Mouse (Mus musculus): ENCODE measurements around the gene Mcpt4. TPM values are rescaled to one million over a fixed set of nuclear protein-coding genes. Genes with fewer than 3 reads are reported as not detected.

Gene Mcpt4
- total and polyA plus RNA-seq, 2 experiments = not detected

DNA sequence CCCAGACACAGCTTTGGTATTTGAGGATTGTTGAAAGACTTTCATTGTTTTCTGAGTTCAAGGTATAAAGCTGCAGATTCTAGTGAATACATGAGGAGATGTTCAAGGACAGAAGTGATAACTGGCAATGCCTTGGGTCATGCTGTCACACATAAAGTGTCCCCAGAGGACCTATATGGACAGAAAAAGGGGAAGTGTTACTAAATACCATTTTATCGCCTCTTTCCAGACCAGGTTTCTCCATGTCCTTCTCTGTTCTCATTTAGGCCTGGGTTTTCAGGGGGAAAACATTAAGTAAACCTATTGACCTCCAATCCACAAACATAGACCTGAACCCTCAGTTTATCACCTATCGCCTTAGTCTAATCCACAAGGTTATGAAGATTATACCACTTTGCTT is 48.2 kb downstream of the Mcpt4 start:
- Histone ChIP-seq H3K27me3 (ENCODE audit: control insufficient read depth, insufficient read depth, low read length) (no peaks in the 10 kb centered on the region), H3K4me1 (ENCODE audit: control insufficient read depth, insufficient read depth, low read length) (no peaks in the 10 kb centered on the region), H3K9ac (ENCODE audit: low read depth, low read length) (no peak overlapping the region), H3K79me2 (ENCODE audit: control insufficient read depth, insufficient read depth, low read length) (no peaks in the 10 kb centered on the region), H3K36me3 (ENCODE audit: control insufficient read depth, insufficient read depth, low read length) (no peaks in the 10 kb centered on the region), H3K27ac (replicated peaks; ENCODE audit: insufficient read depth, low read depth, low read length) (no peak overlapping the region), H3K4me3 (ENCODE audit: insufficient read depth, low read depth, low read length) (no peak overlapping the region)
- TF ChIP-seq CTCF (IDR thresholded peaks at IDR 0.05; ENCODE audit: low read depth, low read length) = no peak
- TF ChIP-seq POLR2A (IDR thresholded peaks at IDR 0.05; ENCODE audit: extremely low read depth, insufficient read depth, low read length) = no peak
- 95% methylated on average over 2 of the region's 2 CpGs for WGBS
- no peak for DNase-seq (ENCODE audit: extremely low read depth, low read depth, low spot score)

- Histone ChIP-seq H3K36me3 (ENCODE audit: control insufficient read depth, insufficient read depth, low read length) (no peaks in the 10 kb centered on the region), H3K79me2 (ENCODE audit: control insufficient read depth, insufficient read depth, low read length) (no peaks in the 10 kb centered on the region), H3K4me1 (ENCODE audit: control insufficient read depth, insufficient read depth, low read length) (no peaks in the 10 kb centered on the region), H3K4me3 (ENCODE audit: insufficient read depth, low read depth, low read length) (no peak overlapping the region), H3K9ac (ENCODE audit: low read depth, low read length) (no peak overlapping the region), H3K27ac (replicated peaks; ENCODE audit: insufficient read depth, low read depth, low read length) (no peak overlapping the region), H3K27me3 (ENCODE audit: control insufficient read depth, insufficient read depth, low read length) (no peaks in the 10 kb centered on the region)
- TF ChIP-seq POLR2A (IDR thresholded peaks at IDR 0.05; ENCODE audit: extremely low read depth, insufficient read depth, low read length) (no peak), CTCF (IDR thresholded peaks at IDR 0.05; ENCODE audit: low read depth, low read length) (no peak)
- WGBS = 76% methylated on average over 3 of the region's 3 CpGs
- DNase-seq (ENCODE audit: extremely low read depth, low read depth, low spot score) = no peak
Measured at GRCm38 (mm10) chr14:56013147-56013546, 49.0 kb downstream of the Mcpt4 start.

Other genes with a start within 250 kb of the Mcpt4 start
- 0.18 and 0.60 TPM in 2 replicates for gene Nfatc4, start 239.2 kb downstream of the Mcpt4 start, total RNA-seq (2014; rRNA removed)
- gene Nfatc4, start 239.2 kb downstream of the Mcpt4 start, polyA plus RNA-seq (2012; rRNA removed) = 0.30 and 0.43 TPM in 2 replicates
- 0.65 and 0.81 TPM in 2 replicates for gene Nynrin, start 208.3 kb downstream of the Mcpt4 start, total RNA-seq (2014; rRNA removed)
- 0.66 and 0.71 TPM in 2 replicates for gene Nynrin, start 208.3 kb downstream of the Mcpt4 start, polyA plus RNA-seq (2012; rRNA removed)
- 0.18 and 0.34 TPM in 2 replicates for gene Cbln3, start 177.9 kb downstream of the Mcpt4 start, total RNA-seq (2014; rRNA removed)
- gene Cbln3, start 177.9 kb downstream of the Mcpt4 start, polyA plus RNA-seq (2012; rRNA removed) = 0.49 and 0.64 TPM in 2 replicates
- gene Khnyn, start 177.4 kb downstream of the Mcpt4 start, total RNA-seq (2014; rRNA removed) = 29.8 and 32.5 TPM in 2 replicates
- 13.3 and 15.4 TPM in 2 replicates for gene Khnyn, start 177.4 kb downstream of the Mcpt4 start, polyA plus RNA-seq (2012; rRNA removed)
- 7.0 and 10.4 TPM in 2 replicates for gene Sdr39u1, start 162.0 kb downstream of the Mcpt4 start, total RNA-seq (2014; rRNA removed)
- gene Sdr39u1, start 162.0 kb downstream of the Mcpt4 start, polyA plus RNA-seq (2012; rRNA removed) = 13.4 and 16.1 TPM in 2 replicates
- not detected in 2 replicates for gene Cma1, start 117.6 kb downstream of the Mcpt4 start, total RNA-seq (2014; rRNA removed)
- not detected in 2 replicates for gene Cma1, start 117.6 kb downstream of the Mcpt4 start, polyA plus RNA-seq (2012; rRNA removed)
- not detected in 2 replicates for gene Cma2, start 111.3 kb downstream of the Mcpt4 start, total RNA-seq (2014; rRNA removed)
- not detected in 2 replicates for gene Cma2, start 111.3 kb downstream of the Mcpt4 start, polyA plus RNA-seq (2012; rRNA removed)
- not detected in 2 replicates for gene Mcpt1, start 44.3 kb downstream of the Mcpt4 start, total RNA-seq (2014; rRNA removed)
- not detected in 2 replicates for gene Mcpt1, start 44.3 kb downstream of the Mcpt4 start, polyA plus RNA-seq (2012; rRNA removed)
- gene Mcpt9, start 31.8 kb downstream of the Mcpt4 start, total RNA-seq (2014; rRNA removed) = not detected in 2 replicates
- gene Mcpt9, start 31.8 kb downstream of the Mcpt4 start, polyA plus RNA-seq (2012; rRNA removed) = not detected in 2 replicates
- gene Mcpt2, start 20.3 kb downstream of the Mcpt4 start, total RNA-seq (2014; rRNA removed) = not detected in 2 replicates
- gene Mcpt2, start 20.3 kb downstream of the Mcpt4 start, polyA plus RNA-seq (2012; rRNA removed) = not detected in 2 replicates
- not detected in 2 replicates for gene Mcpt8, start 23.0 kb upstream of the Mcpt4 start, total RNA-seq (2014; rRNA removed)
- not detected in 2 replicates for gene Mcpt8, start 23.0 kb upstream of the Mcpt4 start, polyA plus RNA-seq (2012; rRNA removed)
- not detected in 2 replicates for gene Ctsg, start 40.3 kb upstream of the Mcpt4 start, total RNA-seq (2014; rRNA removed)
- not detected in 2 replicates for gene Ctsg, start 40.3 kb upstream of the Mcpt4 start, polyA plus RNA-seq (2012; rRNA removed)
- gene Gzme, start 58.3 kb upstream of the Mcpt4 start, total RNA-seq (2014; rRNA removed) = not detected in 2 replicates
- not detected in 2 replicates for gene Gzme, start 58.3 kb upstream of the Mcpt4 start, polyA plus RNA-seq (2012; rRNA removed)
- not detected in 2 replicates for gene Gzmd, start 70.3 kb upstream of the Mcpt4 start, total RNA-seq (2014; rRNA removed)
- gene Gzmd, start 70.3 kb upstream of the Mcpt4 start, polyA plus RNA-seq (2012; rRNA removed) = not detected in 2 replicates
- not detected in 2 replicates for gene Gzmg, start 97.3 kb upstream of the Mcpt4 start, total RNA-seq (2014; rRNA removed)
- gene Gzmg, start 97.3 kb upstream of the Mcpt4 start, polyA plus RNA-seq (2012; rRNA removed) = not detected in 2 replicates
- not detected in 2 replicates for gene Gzmn, start 112.3 kb upstream of the Mcpt4 start, total RNA-seq (2014; rRNA removed)
- gene Gzmn, start 112.3 kb upstream of the Mcpt4 start, polyA plus RNA-seq (2012; rRNA removed) = not detected in 2 replicates
- not detected in 2 replicates for gene Gzmf, start 149.1 kb upstream of the Mcpt4 start, total RNA-seq (2014; rRNA removed)
- not detected in 2 replicates for gene Gzmf, start 149.1 kb upstream of the Mcpt4 start, polyA plus RNA-seq (2012; rRNA removed)
- 0.28 TPM in 1 of 2 replicates, not detected in the other for gene Gzmc, start 172.3 kb upstream of the Mcpt4 start, total RNA-seq (2014; rRNA removed)
- gene Gzmc, start 172.3 kb upstream of the Mcpt4 start, polyA plus RNA-seq (2012; rRNA removed) = not detected in 2 replicates
- gene Gzmb, start 199.9 kb upstream of the Mcpt4 start, total RNA-seq (2014; rRNA removed) = 0.34 and 1.0 TPM in 2 replicates
- gene Gzmb, start 199.9 kb upstream of the Mcpt4 start, polyA plus RNA-seq (2012; rRNA removed) = 0.27 and 0.49 TPM in 2 replicates

Measured in liver, adult 2 months (tissue).